Mouse (Mus musculus) CD4-positive, CD25-positive, alpha-beta regulatory T cell (primary cell): Measurements from ENCODE around the gene Rfc2. TPM values are rescaled to one million over a fixed set of nuclear protein-coding genes. Genes with fewer than 3 reads are reported as not detected.

Experiments used
- polyA plus RNA-seq: library from polyadenylated mRNA; unstranded; fragments of 100-300 nt; shearing (Covaris generic); gene quantifications from one replicate; pipeline ENCODE4 v1.2.1, GENCODE M21; 2017

Rfc2 gene
- 163 TPM for polyA plus RNA-seq

DNA sequence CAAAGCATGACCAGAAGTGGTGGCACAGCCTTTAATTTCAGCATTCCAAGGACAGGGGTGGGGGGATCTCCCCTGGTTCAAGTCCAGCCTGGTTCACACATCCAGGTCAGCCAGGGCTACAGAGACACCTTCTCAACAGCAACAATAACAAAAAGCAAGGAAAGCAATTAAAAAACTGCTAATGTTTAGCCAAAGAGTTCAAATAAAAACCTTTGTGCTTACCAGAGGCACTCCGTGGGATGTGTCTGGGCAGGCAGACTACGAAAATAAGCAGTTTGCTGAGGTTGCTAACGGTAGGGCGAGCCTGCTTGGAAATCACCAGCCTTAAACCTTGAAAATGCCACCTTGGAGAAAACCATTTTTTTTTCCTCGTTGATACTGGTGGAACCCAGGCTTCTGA, at the start of gene Rfc2:
Gene Rfc2 (plus strand): TSS at position 221 of the 400 bp plus-strand sequence.

DNA sequence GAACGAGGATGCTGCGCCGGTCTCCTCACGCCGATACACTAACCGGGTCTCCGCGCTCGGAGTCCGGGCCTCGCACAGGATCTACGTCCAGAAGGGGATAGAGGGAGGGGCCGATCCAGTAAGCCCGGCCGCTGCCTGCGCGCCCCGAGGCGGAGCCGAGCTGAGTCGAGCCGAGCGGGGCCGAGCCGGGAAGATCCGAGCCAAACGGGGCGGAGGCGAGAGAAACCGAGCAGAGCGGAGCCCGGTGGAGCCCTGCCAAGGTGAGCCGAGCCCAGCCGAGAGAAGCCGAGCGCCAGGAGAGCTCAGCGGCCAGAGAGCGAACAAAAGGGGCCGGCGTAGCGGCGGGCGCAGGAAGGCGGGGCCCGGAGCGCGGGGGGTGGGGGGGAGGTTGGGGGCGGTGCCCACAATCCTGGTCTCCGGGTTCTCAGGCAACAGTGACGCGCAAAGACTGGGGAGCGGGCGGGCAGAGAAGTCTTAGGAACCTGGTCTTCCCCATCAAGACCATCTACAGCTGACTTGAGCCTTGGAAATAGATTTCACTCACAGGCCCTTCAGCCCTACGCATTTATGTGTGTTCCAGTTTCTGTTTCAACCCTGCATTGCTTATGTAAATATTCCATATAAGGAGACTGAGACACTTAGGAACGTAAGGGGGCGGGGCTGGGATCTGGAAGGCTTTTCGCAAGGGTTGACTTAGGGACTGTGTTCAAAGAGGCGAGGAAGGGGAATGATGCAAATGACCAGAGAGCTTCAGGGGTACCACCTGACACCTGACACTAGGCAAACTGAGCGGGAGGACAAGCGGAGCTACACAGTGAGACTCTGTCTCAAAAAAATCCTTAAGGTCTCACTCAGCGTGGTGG, 28.8 kb upstream of the Rfc2 start, which contains the start of gene Clip2:
Gene Clip2 (minus strand): TSS at position 325 of the 863 bp plus-strand sequence.

DNA sequence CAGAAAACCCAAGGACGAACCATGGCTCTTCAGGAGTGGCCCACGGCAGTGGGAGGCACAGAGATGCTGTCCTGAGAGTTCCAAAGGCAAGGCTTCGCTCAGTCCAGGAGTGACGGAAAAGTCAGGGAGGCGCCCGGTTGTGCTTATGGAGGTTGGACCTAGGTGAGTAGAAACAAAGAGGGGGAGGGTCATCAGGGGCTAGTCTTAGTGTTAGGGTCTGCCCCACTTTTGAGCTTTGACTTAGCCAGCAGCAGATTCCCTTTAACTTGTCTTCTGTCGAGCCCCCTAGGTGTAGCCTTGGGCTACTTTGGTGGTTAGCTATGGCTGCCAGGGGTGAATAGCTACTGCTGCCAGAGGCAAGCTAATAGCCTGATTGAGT, 21.1 kb upstream of the Rfc2 start, which contains the start of gene Syna:
Gene Syna (minus strand): TSS at position 101 of the 379 bp plus-strand sequence.

DNA sequence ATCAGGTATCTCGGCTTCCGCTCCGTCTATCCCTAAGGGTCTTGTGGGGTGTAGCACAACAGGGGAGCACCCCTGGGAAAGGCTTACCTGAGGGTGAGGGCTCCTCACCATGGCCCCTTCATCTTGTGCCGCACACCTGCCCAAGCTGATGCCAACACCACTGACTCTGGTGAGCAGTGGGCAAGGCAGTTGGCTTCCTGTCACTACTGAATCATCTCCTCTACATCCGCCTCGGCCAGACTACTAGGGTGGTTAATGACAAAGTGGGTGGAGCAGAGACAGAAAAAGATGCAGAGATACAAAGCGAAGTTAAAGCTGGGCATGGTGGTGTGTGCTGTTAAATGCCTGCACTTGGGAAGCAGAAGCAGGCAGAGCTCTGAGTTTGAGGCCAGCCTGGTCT, 33.6 kb downstream of the Rfc2 start, which contains the start of gene Lat2:
Gene Lat2 (minus strand): TSS at position 224 of the 400 bp plus-strand sequence.

DNA sequence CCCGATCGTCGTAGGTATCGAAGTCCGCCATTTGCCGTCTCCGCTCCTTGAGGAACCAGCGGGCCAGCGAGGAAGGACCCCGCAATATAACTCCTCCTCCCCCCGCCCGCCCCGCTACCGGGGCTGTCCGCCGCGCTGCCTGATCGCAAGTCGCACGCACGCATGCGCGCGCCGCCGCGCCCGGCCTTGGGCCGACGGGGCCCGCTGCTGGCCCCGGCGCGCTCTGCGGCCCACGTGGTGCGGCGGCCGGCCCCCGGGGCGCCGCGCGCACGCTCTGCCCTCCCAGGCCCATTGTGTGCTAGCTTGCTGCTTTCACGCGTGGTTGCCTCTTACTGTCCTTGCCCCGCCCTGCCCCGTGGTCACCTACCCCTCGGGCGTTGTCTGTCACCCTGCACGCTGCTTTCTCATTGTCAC, 58.1 kb downstream of the Rfc2 start, which contains the start of gene Eif4h:
Gene Eif4h (minus strand): TSS at position 222 of the 414 bp plus-strand sequence.

Other genes with a start within 250 kb of the Rfc2 start
- 22.1 TPM for gene Gtf2ird1, start 124.7 kb upstream of the Rfc2 start, polyA plus RNA-seq
- gene Clip2, start 28.9 kb upstream of the Rfc2 start, polyA plus RNA-seq, result 1.9 TPM
- not detected for gene Syna, start 21.2 kb upstream of the Rfc2 start, polyA plus RNA-seq
- 3.7 TPM for gene Lat2, start 33.7 kb downstream of the Rfc2 start, polyA plus RNA-seq
- 235 TPM for gene Eif4h, start 58.1 kb downstream of the Rfc2 start, polyA plus RNA-seq
- gene Limk1, start 107.2 kb downstream of the Rfc2 start, polyA plus RNA-seq, result 23.8 TPM
- gene Eln, start 166.0 kb downstream of the Rfc2 start, polyA plus RNA-seq, result 0.13 TPM